Mouse (Mus musculus) ES-Bruce4 (cell line): ENCODE measurements at regions not wholly inside any gene's neighbourhood (a gene's known extent, or its start where the extent isn't known, plus 50 kb on each side); places are given as distances from the start of the nearest gene placed in this dataset.
"Not testable (repeated sequence)": the region's sequence is repeated elsewhere in the genome, so short reads cannot be mapped to it uniquely, and the experiment has no call there.

Experiments used
- CTCF ChIP-seq: IDR thresholded peaks from one replicate; pipeline ENCODE4 v1.8.1; 2011; ENCODE audit warnings: low read depth, low read length
- EP300 ChIP-seq: IDR thresholded peaks from 2 replicates; pipeline ENCODE4 v1.6.1; 2011; ENCODE audit warnings: low read depth, low read length; ENCODE audit not compliant: insufficient read depth
- POLR2A ChIP-seq: IDR thresholded peaks from one replicate; pipeline ENCODE4 v1.8.1; 2011; ENCODE audit warnings: low read length; ENCODE audit not compliant: insufficient read depth

DNA sequence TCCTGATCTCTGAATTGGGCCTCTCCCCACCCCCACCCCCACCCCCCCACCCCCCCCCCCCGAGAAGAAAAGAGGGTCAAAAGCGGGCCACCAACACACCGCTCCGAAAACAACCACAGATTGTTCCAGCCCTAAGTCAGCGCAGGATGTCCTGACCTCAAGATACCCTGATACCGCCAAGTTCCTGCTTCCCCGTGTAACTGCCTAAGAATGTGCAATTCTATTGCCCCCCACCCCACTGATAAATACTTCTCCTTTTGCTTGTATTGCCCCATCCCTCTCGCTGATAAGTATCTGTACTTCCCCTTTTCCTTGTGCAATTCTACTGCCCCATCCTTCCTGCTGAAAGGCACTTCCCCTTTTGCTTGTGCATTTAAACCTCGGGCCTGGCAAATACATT is 590.0 kb upstream of the Chrm3 start:
- not testable (repeated sequence) for TF ChIP-seq EP300, POLR2A, CTCF
